Mouse (Mus musculus): ENCODE results near the gene Kif18a. TPM values are rescaled to one million over a fixed set of nuclear protein-coding genes. Genes with fewer than 3 reads are reported as not detected.

The Kif18a gene
- polyA plus RNA-seq (2015; fragmentation: Nextera tagmentation; extraction: Ambion mirVana) = 11.6 and 12.3 TPM in 2 replicates

DNA sequence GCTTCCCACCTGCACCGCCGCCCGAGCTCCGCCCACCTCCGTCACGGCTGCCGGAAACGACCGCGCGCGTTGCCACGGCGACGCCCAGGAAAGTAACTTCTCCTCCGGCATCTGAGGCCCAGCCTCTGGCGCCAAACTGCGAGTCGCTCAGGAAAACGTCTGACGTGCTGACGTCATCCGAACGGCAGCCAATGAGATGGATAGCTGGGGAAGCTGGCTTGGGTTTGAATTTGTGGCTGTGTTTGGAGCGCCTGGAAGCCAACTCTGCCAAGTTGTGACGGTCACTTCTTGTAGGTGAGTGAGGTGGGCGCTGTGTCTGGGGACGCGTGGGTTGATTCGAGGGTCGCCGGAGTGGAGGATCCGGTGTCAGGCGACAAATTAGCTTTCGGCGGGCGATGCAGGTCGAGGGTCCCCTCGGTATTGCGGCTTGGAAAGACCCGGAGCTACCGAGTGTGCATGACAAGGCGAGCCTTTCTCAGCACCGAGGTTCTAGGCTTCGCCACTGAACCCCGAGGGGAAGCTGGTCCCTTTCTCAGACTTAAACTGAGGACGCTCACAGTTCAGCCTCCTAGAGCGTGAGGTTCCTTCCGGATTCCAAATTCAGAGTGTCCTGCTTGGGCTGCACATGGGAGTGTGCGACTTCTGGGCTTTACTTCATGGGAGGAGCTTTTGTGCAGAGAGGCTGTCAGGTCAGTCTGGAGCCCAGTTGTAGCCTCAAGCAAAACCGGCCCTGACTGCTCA lies at the start of gene Kif18a, which contains the start of gene Mettl15:
Kif18a (plus strand) TSS at position 139 of the 741 bp plus-strand sequence.
Mettl15 (minus strand) TSS at position 149 of the 741 bp plus-strand sequence.
- H3K9me3 ChIP-seq = no peaks in the 10 kb centered on the region
- H3K27me3 ChIP-seq (replicated peaks) = no peaks in the 10 kb centered on the region
- peaks cover 20% of the 10 kb centered on the region for H3K4me1 ChIP-seq
- peak; percentile 96 for ATAC-seq (ENCODE audit: extremely low read depth, insufficient number of reproducible peaks, low FRiP score, low TSS enrichment)
- peak within 1 kb of the TSS; percentile 78 for H3K27ac ChIP-seq (replicated peaks)
- H3K9ac ChIP-seq = peak within 1 kb of the TSS; percentile 85
- peak within 1 kb of the TSS; percentile 78 for H3K4me3 ChIP-seq
- no peaks in the 10 kb centered on the region for H3K36me3 ChIP-seq
- peak within 1 kb of the TSS; percentile 86 for H3K4me2 ChIP-seq
- WGBS = under 1% methylated on average over 51 of the region's 51 CpGs

DNA sequence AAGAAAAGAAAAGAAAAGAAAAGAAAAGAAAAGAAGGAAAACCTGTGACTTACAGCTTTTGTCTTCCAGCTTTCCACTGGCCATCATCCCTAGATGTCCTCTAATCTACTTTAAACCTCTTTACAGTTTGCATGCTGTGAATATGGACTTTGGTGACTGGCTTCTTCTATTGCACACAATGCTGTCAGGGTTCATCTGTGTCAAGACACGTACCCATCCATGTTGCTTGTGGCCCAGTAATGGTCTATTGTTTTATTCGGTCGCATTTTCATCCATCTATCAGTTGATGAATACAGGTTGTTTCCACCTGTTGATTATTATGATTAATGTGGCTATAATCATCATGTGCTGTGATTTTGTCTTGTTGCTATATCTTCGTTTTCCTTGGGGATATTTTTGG lies 46.7 kb upstream of the Kif18a start:
- Histone ChIP-seq H3K36me3 (no peaks in the 10 kb centered on the region), H3K4me2 (no peak overlapping the region), H3K4me3 (no peak overlapping the region), H3K27ac (replicated peaks) (no peak overlapping the region), H3K9ac (no peak overlapping the region), H3K9me3 (no peaks in the 10 kb centered on the region), H3K4me1 (no peaks in the 10 kb centered on the region), H3K27me3 (replicated peaks) (no peaks in the 10 kb centered on the region)
- ATAC-seq (ENCODE audit: extremely low read depth, insufficient number of reproducible peaks, low FRiP score, low TSS enrichment) = no peak
- 75% methylated on average over 4 of the region's 4 CpGs for whole genome bisulfite sequencing

DNA sequence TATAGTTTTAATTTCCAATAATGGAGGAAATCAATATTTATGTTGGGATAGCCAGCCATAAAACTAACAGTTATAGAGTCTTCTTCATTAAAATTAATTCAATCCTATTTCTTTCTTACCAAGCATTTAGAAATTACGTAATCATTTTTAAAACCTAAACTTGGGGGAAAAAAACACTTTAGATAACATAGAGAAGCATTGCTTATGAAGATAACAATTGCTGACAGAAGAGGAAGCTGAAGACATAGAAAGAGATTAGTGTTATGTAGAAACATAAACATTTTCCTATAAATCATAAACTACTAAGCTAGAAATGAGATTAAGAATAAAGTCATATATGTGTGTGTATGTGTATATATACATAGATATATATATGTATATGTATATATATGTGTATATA lies 44.8 kb upstream of the Kif18a start:
- WGBS = 68% methylated on average over 1 of the region's 1 CpGs
- H3K4me3 ChIP-seq = no peak overlapping the region
- H3K9ac ChIP-seq = no peak overlapping the region
- ATAC-seq (ENCODE audit: extremely low read depth, insufficient number of reproducible peaks, low FRiP score, low TSS enrichment) = no peak
- no peak overlapping the region for H3K4me2 ChIP-seq
- no peaks in the 10 kb centered on the region for H3K4me1 ChIP-seq
- no peak overlapping the region for H3K27ac ChIP-seq (replicated peaks)
- H3K9me3 ChIP-seq = no peaks in the 10 kb centered on the region
- no peaks in the 10 kb centered on the region for H3K27me3 ChIP-seq (replicated peaks)
- H3K36me3 ChIP-seq = no peaks in the 10 kb centered on the region

DNA sequence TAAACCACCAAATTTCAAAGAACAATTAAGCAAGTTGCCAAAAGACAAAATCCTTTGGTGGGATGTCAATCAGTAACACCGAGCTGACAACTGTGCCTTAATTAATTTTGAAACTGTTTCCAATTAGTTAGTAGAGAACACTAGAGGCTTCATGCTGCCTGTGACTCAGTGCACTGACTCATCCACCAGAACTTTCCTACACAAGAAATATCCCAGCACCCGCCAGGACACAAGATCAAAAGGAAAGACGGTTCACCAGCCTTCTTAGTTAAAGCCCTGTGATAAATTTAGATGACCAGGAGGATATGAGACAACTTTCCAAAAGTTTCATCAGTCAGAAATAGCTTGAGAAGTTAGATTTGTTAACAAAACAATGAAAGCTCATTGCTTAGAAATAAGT lies 38.6 kb upstream of the Kif18a start:
- Histone ChIP-seq H3K36me3 (no peaks in the 10 kb centered on the region), H3K27me3 (replicated peaks) (no peaks in the 10 kb centered on the region)
- no peak for ATAC-seq (ENCODE audit: extremely low read depth, insufficient number of reproducible peaks, low FRiP score, low TSS enrichment)

DNA sequence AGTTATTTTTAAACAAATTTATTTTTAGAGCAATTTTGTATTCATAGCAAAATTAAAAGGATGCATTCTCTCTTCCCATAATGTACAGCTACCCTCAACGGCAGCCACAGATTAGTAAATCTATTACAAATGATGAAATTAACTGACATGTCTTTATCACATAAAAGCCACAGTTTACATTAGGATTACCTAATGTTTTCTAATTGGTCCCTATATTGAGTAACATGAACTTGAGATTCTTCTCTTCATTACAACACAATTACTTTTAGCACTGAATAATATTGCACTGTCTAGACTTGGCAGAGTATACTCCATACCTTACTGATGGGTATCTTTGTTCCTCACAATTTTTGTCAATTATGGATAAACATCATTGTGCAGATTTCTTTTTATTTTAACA lies 17.8 kb upstream of the Kif18a start:
- no peaks in the 10 kb centered on the region for H3K4me1 ChIP-seq
- no peaks in the 10 kb centered on the region for H3K27me3 ChIP-seq (replicated peaks)
- 80% methylated on average over 1 of the region's 1 CpGs for WGBS
- H3K9ac ChIP-seq = no peak overlapping the region
- ATAC-seq (ENCODE audit: extremely low read depth, insufficient number of reproducible peaks, low FRiP score, low TSS enrichment) = no peak
- H3K27ac ChIP-seq (replicated peaks) = no peak overlapping the region
- H3K4me3 ChIP-seq = no peak overlapping the region
- H3K9me3 ChIP-seq = no peaks in the 10 kb centered on the region
- no peak overlapping the region for H3K4me2 ChIP-seq
- no peaks in the 10 kb centered on the region for H3K36me3 ChIP-seq

More for the DNA sequence above, 38.6 kb upstream of the Kif18a start:
- no peaks in the 10 kb centered on the region for H3K9me3 ChIP-seq
- H3K27ac ChIP-seq (replicated peaks) = no peak overlapping the region
- H3K4me1 ChIP-seq = no peaks in the 10 kb centered on the region
- H3K4me3 ChIP-seq = no peak overlapping the region
- WGBS = 51% methylated on average over 3 of the region's 3 CpGs
- H3K4me2 ChIP-seq = no peak overlapping the region
- H3K9ac ChIP-seq = no peak overlapping the region

DNA sequence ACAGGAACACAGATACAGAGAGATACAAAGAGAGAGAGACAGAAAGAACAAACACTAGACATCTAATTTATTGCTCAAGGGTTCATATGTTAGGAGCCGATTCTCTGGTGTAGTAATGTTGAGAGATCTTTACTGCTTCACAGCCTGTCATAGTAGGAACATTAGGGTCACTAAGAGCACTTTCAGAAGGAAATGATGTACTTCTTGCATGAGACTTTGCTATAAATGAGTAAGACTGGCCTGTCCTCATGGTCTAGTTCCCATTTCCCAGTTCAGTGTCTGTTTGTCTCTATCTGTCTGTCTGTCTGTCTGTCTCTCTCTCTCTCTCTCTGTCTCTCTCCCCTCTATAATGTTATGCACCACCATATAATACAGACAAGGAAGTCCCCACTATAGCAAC lies 7.4 kb upstream of the Kif18a start:
- no peak overlapping the region for H3K9ac ChIP-seq
- H3K27me3 ChIP-seq (replicated peaks) = no peaks in the 10 kb centered on the region
- no peak overlapping the region for H3K4me2 ChIP-seq
- H3K4me3 ChIP-seq = no peak overlapping the region
- peaks cover 3% of the 10 kb centered on the region; the same call in 1 of the 2 replicates for H3K4me1 ChIP-seq
- H3K9me3 ChIP-seq = no peaks in the 10 kb centered on the region
- no peak for ATAC-seq (ENCODE audit: extremely low read depth, insufficient number of reproducible peaks, low FRiP score, low TSS enrichment)
- no peaks in the 10 kb centered on the region for H3K36me3 ChIP-seq
- WGBS = 93% methylated on average over 1 of the region's 1 CpGs
- no peak overlapping the region for H3K27ac ChIP-seq (replicated peaks)

DNA sequence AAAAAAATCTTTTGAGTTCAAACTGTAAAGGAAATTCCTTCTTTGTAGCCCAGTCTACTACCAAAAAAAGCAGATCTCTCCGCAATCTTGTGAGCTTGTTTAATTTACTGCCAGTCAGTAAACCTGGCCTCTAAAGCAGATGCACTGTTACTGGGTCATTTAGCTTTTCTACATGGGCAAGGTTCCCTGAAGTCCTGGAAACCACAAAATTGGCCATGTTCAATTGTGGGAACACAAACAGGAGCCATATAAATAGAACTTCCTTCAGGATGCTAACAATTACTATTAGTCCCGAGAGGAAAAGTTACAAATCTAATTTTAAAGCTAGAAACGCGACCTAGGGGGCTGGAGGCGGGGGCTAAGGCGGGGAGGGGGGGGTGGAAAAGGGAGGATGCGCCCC lies 2.9 kb upstream of the Kif18a start:
- H3K27me3 ChIP-seq (replicated peaks) = no peaks in the 10 kb centered on the region
- peak overlapping the region; percentile 43 for H3K27ac ChIP-seq (replicated peaks)
- no peak for ATAC-seq (ENCODE audit: extremely low read depth, insufficient number of reproducible peaks, low FRiP score, low TSS enrichment)
- peaks cover 20% of the 10 kb centered on the region for H3K4me1 ChIP-seq
- 8% methylated on average over 7 of the region's 7 CpGs for WGBS
- H3K9me3 ChIP-seq = no peaks in the 10 kb centered on the region
- H3K9ac ChIP-seq = peak overlapping the region; percentile 88
- peak overlapping the region; percentile 66 for H3K4me3 ChIP-seq
- H3K36me3 ChIP-seq = no peaks in the 10 kb centered on the region
- peak overlapping the region; percentile 75 for H3K4me2 ChIP-seq

DNA sequence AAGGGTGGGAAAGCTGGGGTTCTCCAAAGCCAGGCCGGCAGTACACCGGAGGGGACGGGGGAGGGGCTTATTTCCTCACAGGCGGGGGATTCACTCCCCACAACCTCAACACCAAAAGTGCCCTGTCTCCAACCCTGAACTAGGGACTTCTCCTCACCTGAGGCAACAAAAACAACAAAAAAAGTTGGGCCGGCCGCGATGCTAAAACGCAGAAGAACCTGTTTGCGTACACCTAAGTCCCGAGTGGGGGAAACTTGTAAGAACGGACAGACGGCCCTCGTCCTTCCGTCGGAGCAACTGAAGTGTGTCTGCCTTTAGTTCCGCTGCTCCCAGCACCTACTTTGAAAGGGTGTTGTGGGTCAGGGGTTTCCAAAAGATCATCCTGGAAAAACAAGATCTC lies 2.5 kb upstream of the Kif18a start:
- H3K9ac ChIP-seq = peak overlapping the region; percentile 88
- H3K4me2 ChIP-seq = peak overlapping the region; percentile 75
- H3K4me1 ChIP-seq = peaks cover 20% of the 10 kb centered on the region
- no peaks in the 10 kb centered on the region for H3K36me3 ChIP-seq
- no peak for ATAC-seq (ENCODE audit: extremely low read depth, insufficient number of reproducible peaks, low FRiP score, low TSS enrichment)
- H3K27me3 ChIP-seq (replicated peaks) = no peaks in the 10 kb centered on the region
- H3K27ac ChIP-seq (replicated peaks) = peak overlapping the region; percentile 43
- no peaks in the 10 kb centered on the region for H3K9me3 ChIP-seq
- H3K4me3 ChIP-seq = peak overlapping the region; percentile 66
- WGBS = under 1% methylated on average over 16 of the region's 16 CpGs

DNA sequence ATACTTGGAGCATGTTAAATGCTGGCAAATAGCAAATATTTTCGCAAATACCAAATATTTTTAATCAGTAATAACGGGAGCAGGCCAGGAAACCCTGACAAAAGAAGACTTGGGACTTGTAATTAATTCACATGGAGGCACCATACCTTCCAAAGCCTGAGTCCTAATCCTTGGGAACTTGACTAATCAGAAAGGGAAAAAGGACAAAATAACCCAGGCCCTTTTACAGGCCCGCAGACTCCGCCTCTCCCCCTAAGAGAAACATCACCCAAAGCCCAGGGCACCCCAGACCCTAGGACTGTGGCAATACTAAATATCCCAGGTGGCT lies 302 bp upstream of the Kif18a start:
- Histone ChIP-seq H3K36me3 (no peaks in the 10 kb centered on the region), H3K9ac (peak overlapping the region; percentile 80), H3K4me3 (peak overlapping the region; percentile 78), H3K4me1 (peaks cover 20% of the 10 kb centered on the region), H3K27ac (replicated peaks) (peak overlapping the region; percentile 53), H3K4me2 (peak overlapping the region; percentile 86), H3K9me3 (no peaks in the 10 kb centered on the region), H3K27me3 (replicated peaks) (no peaks in the 10 kb centered on the region)
- ATAC-seq (ENCODE audit: extremely low read depth, insufficient number of reproducible peaks, low FRiP score, low TSS enrichment) = no peak
- WGBS = 5% methylated on average over 4 of the region's 4 CpGs

DNA sequence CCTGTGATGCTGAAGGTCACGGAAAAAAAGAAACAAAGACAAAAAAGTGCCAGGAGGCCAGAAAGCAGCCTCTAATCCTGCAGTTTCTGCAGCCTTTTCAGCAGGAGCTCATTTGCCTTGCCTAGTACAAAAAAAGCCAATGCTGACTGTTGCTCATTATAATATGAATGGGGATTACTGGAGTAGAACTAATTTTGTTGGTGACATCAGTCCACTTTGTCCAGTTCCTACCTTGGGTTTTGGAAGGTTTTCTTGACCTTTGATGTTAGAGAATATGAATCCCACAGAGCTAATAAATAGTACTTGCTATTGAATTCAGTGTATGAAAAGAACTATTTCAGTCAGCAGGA lies 778 bp downstream of the Kif18a start:
- H3K27me3 ChIP-seq (replicated peaks) = no peaks in the 10 kb centered on the region
- peak overlapping the region; percentile 85 for H3K9ac ChIP-seq
- no peak for ATAC-seq (ENCODE audit: extremely low read depth, insufficient number of reproducible peaks, low FRiP score, low TSS enrichment)
- no peaks in the 10 kb centered on the region for H3K9me3 ChIP-seq
- H3K4me3 ChIP-seq = peak overlapping the region; percentile 78
- H3K4me1 ChIP-seq = peaks cover 20% of the 10 kb centered on the region
- WGBS = 0% methylated on average over 1 of the region's 1 CpGs
- H3K27ac ChIP-seq (replicated peaks) = peak overlapping the region; percentile 78
- H3K4me2 ChIP-seq = peak overlapping the region; percentile 86
- no peaks in the 10 kb centered on the region for H3K36me3 ChIP-seq

DNA sequence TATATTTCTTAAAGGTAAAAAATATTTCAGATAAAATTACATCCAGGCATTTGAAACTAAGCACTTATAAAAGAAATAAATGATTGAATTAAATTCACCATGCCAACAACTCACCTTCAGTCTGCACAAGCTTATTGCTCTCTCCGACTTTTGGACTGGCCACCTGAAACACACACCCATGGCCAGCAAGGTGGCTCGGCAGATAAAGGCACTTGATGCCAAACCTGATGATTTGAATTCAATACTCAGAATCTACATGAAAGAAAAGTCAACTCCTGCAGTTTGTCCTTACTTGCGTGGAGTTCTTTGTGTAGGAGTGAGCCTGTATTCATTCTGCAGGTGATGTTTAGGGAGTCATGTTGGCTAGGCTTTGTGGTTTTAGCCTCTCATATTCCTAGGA lies 3.6 kb downstream of the Kif18a start:
- no peak overlapping the region for H3K9ac ChIP-seq
- no peak overlapping the region for H3K27ac ChIP-seq (replicated peaks)
- 85% methylated on average over 3 of the region's 3 CpGs for WGBS
- no peak for ATAC-seq (ENCODE audit: extremely low read depth, insufficient number of reproducible peaks, low FRiP score, low TSS enrichment)
- peaks cover under 1% of the 10 kb centered on the region; the same call in 1 of the 2 replicates for H3K36me3 ChIP-seq
- peaks cover 12% of the 10 kb centered on the region for H3K4me1 ChIP-seq
- H3K9me3 ChIP-seq = no peaks in the 10 kb centered on the region
- H3K27me3 ChIP-seq (replicated peaks) = no peaks in the 10 kb centered on the region
- H3K4me2 ChIP-seq = no peak overlapping the region
- no peak overlapping the region for H3K4me3 ChIP-seq

DNA sequence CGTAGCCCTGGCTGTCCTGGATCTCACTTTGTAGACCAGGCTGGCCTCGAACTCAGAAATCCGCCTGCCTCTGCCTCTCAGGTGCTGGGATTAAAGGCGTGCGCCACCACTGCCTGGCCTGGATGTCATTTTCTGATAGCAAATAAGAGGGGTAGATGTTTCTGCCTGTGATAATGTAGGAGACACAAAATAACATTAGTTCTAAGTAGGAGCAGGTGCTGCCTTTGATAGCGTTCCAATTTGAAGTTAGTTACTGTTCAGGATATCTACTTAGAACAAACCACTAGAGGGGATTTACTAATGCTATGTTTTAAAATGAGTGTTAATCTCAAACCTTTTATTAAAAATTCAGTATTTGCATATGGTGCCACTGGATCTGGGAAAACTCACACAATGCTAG lies 8.8 kb downstream of the Kif18a start:
- H3K27ac ChIP-seq (replicated peaks) = no peak overlapping the region
- no peak overlapping the region for H3K4me3 ChIP-seq
- H3K9ac ChIP-seq = no peak overlapping the region
- no peaks in the 10 kb centered on the region for H3K9me3 ChIP-seq
- no peak for ATAC-seq (ENCODE audit: extremely low read depth, insufficient number of reproducible peaks, low FRiP score, low TSS enrichment)
- peaks cover 40% of the 10 kb centered on the region for H3K36me3 ChIP-seq
- no peaks in the 10 kb centered on the region for H3K4me1 ChIP-seq
- WGBS = 94% methylated on average over 6 of the region's 6 CpGs
- no peak overlapping the region for H3K4me2 ChIP-seq
- no peaks in the 10 kb centered on the region for H3K27me3 ChIP-seq (replicated peaks)

Measured in heart, embryonic 13.5 days (tissue).